Mouse (Mus musculus) mouse trophoblast stem cell (cell line): ENCODE results near the gene Tmem94.

Experiments used
- in situ Hi-C, 2 experiments: fragments of 300-500 bp; cut with MseI, MboI; formaldehyde crosslinking; loops; 2 replicates in 1 of 2; 3 replicates in 1 of 2; pipeline ENCODE4 v1.15.1; 2025

The Tmem94 gene

GRCm38 (mm10) chr11:115807306-115807705 is 42.1 kb downstream of the Tmem94 start:
- in situ Hi-C loops = no loop called here

GRCm38 (mm10) chr11:115807971-115808370 is 42.7 kb downstream of the Tmem94 start:
- in situ Hi-C loops = no loop called here

GRCm38 (mm10) chr11:115808696-115809310 is 43.6 kb downstream of the Tmem94 start:
- in situ Hi-C loops = no loop called here

DNA sequence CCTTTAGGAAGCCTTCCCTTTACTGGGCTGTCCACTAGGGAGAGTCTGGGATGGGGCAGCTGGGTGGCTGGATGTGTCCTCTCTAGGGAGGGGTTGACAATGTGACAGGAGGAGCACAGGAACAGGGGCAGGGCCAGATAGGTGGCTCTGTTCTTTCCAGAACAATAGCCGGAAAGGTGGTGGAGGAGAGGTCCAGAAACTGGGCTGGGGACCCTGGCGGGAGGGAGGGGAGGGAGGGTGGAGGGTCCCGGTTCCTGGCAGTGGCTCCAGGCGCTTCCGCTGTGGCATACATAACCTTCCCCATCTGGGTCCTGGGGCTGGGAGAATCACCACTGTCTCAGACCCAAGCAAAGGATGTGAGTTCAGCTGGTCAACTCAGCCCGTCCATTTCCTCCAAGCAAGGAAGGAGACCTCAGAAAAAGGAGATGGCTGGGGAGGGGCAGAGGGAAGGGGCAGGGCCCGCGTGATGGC is 44.1 kb downstream of the Tmem94 start:
- in situ Hi-C loops = no loop called here

DNA sequence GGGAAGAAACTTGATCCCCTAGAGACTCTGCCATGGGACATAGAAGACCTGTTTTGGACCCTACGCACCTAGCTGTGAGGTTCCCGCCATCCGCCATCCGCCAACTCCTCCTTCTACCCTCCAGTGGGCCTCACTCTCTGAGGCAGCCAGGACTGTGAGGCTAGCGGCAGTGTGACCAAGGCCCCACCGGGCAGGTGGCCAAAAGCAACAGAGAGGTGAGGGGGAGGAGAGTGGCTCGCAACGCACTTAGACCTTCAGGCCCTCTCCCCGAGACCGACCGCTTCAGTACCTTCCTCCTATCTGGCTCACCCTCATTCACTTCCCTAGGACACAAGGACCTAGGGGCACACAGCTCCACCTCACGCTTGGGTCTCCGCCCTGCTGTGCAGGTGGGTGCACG is 45.1 kb downstream of the Tmem94 start:
- in situ Hi-C loops = loop anchor here (5.0 kb wide), 1 partner anchor 83 kb away; no protein-coding TSS in a partner anchor

GRCm38 (mm10) chr11:115811381-115812093 is 46.3 kb downstream of the Tmem94 start:
- in situ Hi-C loops = loop anchor here (5.0 kb wide), 1 partner anchor 84 kb away; no protein-coding TSS in a partner anchor

DNA sequence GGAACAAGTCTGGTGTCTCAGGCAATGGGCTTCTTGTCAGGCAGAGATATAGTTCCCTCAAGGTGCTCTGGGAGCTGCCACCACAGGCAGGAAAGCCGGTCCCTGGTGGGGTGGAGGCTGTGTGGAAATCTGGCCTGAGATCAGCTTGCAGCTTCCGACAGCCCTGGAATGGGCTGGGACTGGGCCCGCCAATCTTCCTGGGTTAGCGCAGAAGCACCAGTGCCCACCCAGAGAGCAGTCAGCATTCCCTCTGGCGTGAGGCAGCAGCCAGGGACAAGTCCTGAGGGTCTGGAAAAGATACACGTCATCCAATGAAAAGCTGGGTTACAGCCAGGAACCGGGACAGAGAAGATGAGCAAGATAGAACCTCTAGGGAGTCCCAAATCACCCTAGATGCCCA is 46.9 kb downstream of the Tmem94 start:
- in situ Hi-C loops = loop anchor here (5.0 kb wide), 1 partner anchor 85 kb away; no protein-coding TSS in a partner anchor

DNA sequence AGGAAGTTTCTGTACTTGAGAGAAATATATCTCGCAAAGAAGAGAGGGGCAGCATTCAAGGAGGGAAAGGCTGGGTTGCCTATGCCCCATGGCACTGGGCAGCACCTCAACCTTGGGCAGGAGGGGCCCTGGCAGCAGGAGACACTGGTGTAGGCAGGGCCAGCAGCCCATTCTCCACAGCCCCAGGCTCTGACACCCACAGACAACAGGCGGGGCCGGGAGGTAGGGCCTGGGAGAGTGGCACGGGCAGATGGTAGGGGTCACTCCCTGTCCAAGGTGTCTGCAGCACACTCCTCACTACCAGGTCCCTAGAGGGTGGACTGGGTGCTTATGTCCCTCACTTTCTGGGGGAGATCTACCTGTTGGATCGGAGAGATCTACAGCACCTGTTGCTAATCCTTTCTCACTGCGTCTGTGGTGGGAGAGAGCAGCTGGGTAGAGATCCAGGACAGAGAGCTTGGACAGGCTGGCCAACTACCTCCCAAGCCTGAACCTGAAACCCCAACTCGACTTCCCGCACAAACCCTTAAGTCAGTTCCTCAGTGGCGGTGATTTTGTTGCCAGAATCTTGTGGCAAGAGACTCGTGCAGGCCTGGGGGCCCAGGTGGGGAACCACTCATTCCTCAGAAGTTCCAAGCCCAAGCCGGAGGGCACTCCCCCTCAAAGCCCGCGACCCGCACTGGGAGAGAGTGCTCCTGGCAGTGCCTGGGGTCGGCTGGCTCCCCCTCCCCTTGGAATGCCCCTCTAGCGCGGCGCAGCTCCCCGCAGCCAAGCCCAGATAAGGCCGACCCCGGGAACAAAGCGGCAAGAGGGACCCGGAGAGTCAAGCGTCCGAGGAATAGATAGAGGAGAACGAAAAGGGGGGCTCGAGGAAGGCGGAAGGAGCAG is 47.5 kb downstream of the Tmem94 start:
- in situ Hi-C loops = loop anchor here (5.0 kb wide), 1 partner anchor 85 kb away; no protein-coding TSS in a partner anchor

- in situ Hi-C loops = loop anchor here (5.0 kb wide), 1 partner anchor 86 kb away; no protein-coding TSS in a partner anchor
These were observed 48.5 kb downstream of the Tmem94 start, which contains the start of gene Caskin2 for GRCm38 (mm10) chr11:115813507-115814296. Gene Caskin2 (minus strand): TSS chr11:115813639.

GRCm38 (mm10) chr11:115814605-115815450 is 49.6 kb downstream of the Tmem94 start, which contains the start of gene Tsen54:
Gene Tsen54 (plus strand): TSS chr11:115814724.
- in situ Hi-C loops = loop anchor here (5.0 kb wide), 1 partner anchor 88 kb away; no protein-coding TSS in a partner anchor

DNA sequence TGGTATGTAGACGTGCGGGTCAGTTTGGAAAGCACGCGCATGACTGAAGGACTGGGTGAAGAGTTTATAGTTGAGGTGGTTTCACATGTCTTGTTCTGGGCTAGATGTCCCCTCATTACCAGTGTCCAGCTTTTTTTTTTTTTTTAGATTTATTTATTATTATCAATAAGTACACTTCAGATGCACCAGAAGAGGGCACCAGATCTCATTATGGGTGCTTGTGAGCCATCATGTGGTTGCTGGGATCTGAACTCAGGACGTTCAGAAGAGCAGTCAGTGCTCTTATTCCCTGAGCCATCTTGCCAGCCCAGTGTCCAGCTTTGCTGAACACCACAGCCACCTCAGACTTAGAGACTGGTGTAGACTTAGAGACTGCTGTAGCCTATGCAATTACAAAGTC is 52.1 kb downstream of the Tmem94 start:
- in situ Hi-C loops = no loop called here

GRCm38 (mm10) chr11:115819915-115820623 is 54.8 kb downstream of the Tmem94 start:
- in situ Hi-C loops = no loop called here

DNA sequence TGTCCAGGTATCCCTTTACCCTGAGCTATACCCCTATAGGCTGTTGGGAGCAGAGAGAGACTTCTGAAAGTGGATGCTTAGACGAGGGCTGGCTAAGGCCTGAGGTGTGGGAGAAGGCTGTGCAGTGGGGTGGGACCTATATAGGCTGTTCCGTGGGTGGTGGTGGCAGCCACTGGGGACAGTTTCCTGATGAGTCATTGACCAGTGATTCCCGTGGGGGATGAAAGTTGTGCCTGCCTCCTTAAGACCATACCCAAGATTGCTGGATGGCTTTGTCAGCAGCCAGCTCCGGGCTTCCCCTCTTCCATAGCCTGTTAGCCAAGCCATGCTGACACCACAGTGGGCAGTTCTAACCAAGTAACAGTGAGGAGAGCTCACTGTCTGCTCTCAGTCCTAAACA is 55.8 kb downstream of the Tmem94 start:
- in situ Hi-C loops = no loop called here

DNA sequence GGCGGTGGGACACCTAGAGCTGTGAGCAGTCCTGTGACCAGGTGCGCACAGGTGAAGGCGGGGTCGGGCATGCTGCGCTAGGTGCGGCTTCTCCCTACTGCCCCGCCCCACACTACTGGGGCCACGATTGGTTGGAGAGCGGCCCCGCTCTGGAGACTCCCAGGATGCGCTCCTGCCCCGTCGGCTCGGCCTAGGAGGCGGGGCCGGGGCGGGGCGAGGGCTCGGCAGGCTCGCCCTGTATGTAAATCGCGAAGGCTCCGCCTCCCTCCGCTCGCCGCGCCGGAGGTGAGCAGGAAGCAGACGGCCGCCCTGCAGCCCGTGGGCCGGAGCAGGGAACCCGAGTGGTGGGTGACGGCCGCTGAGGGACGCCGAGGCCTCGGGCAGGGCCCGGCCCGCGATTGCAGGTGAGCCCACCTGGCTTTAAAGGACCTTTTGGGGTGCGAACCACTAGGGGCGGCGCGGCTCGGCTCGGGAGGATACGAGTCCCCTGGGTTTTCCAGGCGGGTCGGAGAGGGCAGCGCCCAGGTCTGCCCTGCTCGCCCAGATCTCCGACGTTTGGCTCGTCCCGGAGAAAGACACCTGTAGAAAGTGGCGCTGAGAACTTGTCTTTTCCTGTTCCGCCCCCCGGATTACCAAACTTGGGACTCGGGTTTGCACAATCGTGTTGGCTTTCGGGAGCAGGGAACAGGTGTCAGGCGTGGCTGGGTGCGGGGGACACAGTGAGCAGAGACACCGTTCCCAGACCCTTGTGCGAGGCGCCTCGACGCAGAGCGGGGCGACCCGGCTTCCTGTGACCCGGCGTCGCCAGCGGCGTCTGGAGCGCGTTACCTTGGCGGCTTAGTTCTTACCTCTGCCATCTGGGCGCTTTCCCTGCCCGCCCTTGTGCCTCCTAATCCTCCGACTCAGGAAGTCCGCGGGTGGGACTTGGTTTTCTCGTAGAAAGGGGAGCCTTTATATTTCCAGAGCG is 58.8 kb downstream of the Tmem94 start, which contains the start of gene Llgl2:
Gene Llgl2 (plus strand): TSS at position 276 of the 967 bp plus-strand sequence.
- in situ Hi-C loops = no loop called here

DNA sequence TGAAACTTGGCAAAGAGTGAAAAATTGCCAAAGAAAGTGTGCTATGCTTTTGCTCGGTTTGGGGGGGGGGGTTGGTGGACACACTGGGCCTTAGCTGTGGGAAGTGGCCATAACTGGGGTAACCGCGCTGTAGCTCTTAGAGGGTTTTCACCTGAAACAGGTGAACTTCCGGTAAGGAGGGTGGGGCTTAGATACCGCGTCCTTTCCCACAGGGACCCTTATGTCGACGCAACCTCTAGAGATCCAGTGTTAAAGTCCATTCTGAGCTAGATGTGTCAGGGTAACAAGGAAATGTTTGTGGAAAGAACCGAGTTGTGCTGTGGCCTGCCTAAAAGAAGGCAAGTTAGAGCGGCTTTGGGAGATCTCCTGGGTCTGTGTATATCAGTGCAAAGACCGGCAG is 59.6 kb downstream of the Tmem94 start:
- in situ Hi-C loops = no loop called here

DNA sequence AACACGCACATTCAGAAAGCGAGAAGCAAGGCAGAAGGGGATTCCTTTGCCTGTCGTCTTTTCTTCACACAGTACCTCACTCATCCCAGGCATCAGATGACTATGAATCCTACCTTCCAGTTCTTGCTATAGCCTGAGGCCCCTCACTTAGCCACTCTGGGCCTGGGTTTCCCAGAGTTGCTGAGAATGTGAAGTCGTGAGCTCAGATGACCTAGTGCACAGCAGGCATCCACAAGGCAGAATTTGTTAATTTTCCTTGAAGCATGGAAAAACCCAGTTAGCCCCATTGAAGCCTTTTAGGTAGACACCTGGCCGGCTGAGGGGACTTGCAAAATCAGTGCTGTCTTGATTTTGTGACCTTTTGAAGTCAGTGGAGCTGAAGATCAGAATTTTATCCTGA is 61.3 kb downstream of the Tmem94 start:
- in situ Hi-C loops = no loop called here

- in situ Hi-C loops = no loop called here
These were observed 62.4 kb downstream of the Tmem94 start for GRCm38 (mm10) chr11:115827624-115828023.

DNA sequence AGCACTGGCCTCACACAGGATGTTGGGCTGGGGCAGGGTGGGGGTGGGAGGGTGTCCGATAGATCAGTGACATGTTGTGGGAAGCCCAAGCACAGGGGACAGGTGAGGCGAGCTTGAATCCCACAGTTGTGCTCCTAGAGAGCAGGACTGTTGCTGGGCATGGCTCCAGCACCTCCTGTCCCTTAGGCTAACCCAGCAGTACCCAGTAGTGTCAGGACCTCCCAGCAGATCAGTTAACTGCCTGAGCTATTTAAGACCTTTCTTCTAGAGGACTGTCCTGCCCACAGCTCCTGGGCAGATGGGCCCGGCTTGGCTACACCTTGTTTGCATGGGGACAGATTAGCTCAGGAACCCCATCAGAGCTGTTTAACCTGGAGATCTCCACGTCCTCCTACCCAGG is 63.8 kb downstream of the Tmem94 start:
- in situ Hi-C loops = no loop called here
